Mouse (Mus musculus) MN1 (cell line): ENCODE measurements at regions not wholly inside any gene's neighbourhood (a gene's known extent, or its start where the extent isn't known, plus 50 kb on each side); places are given as distances from the start of the nearest gene placed in this dataset.

Experiments used
- DNase-seq: peaks from one replicate; pipeline ENCODE4 v3.0.0-alpha.2; 2016; ENCODE audit warnings: low spot score

DNA sequence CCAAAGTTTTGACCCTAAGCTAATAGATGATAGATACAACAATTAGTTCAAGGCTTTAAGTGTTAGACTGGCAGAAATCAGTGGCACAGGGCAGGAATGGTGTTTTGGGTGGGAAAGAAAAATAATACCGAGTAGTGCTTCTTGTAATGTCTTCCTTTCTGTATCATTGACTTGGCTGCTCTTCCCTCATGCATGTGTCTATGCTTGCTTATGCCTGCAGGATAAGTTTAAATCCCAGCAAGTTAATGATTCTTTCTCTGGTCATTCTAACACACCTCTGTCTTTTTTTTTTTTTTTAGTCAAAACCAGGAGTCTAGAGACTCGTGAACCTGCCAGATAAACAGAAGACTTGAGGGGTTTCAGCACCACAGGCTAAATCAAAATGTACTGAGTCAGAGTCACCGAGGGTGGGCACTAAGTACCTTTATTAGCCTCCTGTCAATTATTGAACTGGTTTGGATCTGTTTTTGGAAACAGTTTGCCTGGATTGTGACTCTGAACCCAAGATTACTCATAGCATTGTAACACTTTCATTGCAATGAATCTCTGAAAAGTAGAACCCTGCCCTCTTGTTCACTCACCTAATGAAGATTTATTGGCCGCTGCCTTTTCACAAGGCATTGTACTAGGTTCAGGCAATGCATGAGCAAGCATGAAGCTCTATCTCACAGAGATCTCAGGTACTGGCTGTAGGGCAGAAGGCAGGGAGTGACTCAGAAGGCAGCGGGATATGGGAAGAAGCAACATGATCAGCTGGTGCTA lies 374.8 kb upstream of the A1bg start:
- no peak for DNase-seq

DNA sequence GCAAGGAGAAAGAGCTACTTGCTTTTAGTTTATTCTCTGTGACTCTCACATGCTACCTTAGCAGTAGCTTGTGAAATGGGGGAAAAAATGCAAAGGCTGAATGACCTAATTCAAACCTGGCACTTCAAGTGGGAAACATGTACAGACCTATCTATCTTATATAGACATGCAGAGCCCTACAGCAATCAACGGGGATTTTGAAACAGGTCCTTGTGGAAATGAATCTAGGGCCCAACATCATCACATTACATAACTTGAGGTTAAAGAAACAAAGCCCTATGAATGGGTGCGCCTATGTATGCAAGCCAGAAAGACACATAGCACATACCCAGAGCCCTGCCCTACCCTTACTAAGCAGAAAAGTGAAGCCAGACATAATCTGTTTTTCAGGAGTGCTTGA lies 371.8 kb upstream of the A1bg start:
- no peak for DNase-seq

DNA sequence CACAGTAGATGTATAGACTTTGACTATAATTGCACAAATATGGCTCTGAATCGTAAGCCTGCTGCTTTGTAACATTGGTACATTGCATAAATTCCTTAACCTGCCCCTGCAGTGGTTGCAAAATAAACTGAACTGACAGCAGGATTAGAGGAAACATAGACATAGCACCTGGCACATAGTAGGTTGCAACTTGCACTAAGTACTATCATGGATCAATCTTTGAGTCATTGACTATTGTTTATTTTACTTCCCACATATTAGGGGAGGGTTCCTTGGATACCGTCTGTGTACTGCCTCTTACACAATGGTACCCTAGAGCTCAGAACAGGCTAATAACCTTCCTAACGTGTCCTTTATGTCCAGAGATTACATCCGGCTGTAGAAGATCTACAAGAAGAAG lies 371.3 kb upstream of the A1bg start:
- no peak for DNase-seq

DNA sequence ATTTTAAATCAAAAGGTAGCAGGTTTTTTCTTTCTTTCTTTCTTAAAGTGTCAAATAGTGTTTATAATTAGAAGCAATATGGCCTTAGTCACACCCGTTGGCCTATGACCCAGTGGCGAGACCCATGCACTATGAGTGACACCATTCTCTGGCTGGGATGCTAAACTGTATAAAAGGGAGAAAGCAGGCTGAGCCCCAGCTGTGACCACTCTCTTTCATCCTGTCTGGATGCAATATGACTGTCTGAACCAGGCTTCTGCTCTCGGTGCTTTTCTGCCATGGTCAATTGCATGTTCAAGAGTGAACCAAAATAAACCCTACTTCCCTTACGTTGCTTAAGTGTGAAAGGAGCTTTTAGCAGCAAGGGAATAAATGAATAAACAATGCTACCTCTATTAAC lies 346.0 kb upstream of the A1bg start:
- no peak for DNase-seq

DNA sequence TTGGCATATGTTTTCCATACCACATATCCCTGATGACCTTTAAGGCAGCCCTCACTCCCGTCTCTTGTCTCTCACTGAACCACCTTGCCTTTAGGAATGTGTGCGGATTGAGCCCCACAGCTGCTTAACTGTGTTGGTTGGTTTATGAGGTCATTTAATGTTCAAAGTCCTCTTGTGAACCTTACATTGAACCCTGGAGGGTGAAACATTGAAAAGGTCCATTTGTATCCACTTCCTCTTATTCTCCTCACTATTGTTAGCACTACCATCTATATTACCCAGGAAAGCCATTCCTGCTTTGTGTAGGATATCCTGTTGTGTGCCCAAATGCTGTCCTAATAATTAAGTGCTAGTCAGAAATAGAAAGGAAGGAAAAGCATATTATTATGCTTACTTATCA lies 336.2 kb upstream of the A1bg start:
- no peak for DNase-seq

DNA sequence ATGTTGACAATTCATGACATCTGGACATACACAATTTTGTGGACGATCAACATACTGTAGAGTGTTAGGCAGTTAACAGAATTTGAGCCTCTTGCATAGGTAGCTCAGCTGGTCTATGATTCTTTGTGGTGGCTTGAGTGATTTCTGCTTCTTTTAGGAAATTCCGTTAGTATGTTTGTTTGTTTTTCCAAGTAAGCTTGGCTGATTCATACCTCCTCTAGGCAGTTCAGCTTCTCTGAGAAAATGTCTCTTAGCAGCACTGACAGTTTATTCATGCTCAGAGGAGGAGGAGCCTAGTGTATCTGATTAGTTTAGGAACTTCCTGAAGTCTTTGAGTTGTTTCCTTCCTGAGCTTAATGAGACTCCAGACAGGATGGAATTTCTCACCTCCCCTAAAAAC lies 321.7 kb upstream of the A1bg start:
- no peak for DNase-seq

DNA sequence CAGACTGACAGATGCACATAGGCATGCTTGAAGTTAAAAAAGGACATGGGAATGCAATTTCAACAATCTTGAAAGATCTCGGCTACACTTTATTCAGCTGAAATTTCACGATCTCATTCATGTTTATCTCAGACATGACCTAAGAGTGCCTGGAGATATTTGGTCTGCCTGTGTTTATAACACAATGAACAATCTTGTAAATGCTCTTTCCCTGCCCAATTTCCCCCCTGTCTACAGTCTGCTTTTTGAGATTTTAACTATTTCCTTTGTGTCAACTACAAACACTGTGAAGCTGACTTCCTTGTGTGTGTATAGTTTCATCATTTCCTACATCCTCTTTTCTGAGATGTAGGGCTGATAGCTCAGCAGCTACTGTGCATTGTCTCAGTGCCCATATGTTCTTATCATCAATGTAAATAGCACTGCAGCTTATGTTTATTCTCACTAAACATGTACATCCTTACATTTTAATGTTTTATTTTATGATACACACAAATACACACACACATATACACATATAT lies 319.4 kb upstream of the A1bg start:
- DNase-seq: no peak

DNA sequence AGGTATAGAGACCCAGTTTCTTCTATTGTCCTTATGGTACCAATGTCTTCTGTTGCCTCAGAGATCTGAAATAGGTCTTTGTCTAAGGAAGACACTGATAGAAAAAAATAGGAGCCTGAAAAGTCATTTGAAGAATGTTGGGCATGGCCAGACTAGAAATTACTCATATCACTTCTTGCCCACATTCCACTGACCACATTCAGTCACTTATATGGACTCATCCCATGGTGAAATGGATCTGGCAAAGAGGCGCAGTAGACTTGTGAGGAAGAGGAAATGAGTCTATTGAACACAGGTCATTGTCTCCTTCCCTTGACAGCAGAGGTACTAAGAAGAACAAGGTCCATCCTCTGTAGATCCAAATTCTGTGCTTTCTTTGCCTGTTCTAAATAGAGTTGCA lies 318.9 kb upstream of the A1bg start:
- DNase-seq: no peak

DNA sequence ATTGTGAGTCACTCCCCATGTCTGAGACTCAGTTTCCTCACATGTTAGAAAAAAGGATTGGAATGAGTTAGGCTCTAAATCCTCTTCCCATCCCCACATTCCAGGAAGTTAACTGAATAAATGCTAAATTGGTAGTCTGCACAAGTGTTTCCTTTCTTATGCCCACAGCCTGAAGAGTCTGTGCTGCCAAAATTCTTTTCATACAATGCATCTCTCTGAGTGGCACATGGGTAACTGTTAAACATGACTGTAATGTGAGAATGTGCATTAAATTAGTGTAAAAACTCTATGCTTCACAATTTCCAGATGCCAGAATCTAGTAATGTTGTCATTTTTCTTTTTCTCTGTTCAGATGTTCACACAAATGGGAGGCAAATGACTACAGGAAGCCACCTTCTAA lies 317.5 kb upstream of the A1bg start:
- no peak for DNase-seq

DNA sequence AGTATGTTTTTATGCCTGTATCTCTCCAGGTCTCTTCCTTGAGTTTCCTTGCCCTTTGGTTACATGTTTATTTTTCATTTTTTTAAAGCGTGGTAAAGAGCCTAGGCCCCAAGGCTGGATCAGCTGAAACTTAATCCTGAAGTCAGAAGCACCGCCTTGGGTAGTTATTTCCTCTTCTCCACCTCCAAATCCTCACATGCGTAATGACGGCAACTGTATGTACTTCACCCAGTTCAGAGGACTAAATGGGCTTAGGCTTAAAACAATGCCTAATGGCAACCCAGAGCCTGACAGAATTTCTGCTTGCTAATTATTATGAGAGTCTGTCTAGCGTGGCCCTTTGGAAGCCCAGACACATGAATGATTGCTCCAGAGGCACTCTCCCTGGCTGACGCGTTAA lies 316.6 kb upstream of the A1bg start:
- DNase-seq: no peak

DNA sequence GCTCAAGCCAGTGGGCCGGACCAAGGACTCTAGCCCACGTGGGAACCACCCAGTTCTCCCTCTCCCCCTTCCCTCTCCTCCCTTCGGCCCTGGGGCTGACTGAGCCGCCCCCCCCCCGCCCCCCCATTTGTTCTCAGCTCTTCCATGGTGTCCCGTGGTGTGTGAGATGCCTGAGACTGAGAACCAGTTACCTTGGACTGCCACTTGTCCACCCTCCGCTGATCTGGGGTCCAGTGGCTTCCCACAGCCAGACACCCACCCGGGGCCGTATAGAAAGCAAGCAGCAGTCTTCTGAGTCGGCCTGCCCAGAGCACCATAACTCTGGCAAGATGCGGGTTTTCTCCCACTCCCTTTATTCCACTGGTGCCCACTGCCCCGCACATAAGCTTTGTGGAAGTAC lies 316.2 kb upstream of the A1bg start:
- DNase-seq: no peak

DNA sequence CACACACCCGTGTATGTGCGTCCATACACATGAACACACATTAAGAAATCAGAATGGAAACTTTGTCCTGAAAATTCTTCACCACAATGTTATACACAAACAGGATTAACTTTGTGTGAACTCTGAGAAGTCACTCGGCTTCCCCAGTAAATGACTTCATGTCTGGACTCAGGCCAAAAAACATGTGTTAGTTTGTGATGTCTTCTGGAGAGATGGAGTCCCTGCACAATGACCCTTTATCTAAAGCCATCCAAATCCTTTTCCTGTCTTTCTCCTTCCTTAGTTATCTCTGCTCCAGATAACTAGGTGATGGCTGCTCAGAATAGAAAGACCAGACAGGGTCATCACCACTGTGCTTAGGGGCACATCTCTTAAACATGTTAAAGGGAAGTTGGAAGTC lies 306.8 kb upstream of the A1bg start:
- DNase-seq: no peak

DNA sequence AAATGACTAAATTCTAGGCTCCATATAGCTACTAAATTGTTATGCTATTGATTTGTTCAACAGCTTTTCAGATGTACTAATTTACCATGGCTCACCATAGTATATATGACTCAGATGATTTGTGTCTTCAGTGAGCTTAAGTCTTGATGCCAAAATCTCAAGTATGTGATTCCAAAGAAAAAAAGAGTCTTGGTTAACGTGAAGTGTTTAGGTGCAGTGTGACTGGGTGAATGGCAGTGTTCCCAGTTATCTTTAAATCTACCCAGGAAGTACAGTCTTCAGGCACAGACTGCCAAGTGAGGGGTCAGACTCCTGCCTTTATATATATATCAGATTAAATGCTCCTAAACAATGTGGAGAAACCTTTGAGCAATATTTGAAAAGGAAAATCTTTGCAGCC lies 300.1 kb upstream of the A1bg start:
- DNase-seq: no peak

DNA sequence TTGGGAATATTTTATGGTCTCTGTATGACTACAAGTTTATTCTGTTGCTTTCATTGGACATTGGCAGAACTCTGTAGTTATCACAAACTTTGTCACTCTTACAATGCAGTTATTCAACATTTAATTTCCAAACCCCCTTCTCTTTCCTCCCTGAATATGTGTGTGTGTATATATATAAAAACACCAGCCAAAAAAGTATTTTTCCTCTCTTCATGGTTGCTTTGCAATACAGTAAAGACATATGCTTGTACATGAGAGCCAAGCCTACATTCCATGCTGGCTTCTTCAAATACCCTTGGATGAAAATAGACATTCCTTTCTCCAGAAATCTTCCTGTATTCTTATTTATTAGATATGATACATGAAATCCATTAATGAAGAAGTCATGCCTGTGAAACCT lies 287.3 kb upstream of the A1bg start:
- DNase-seq: no peak

DNA sequence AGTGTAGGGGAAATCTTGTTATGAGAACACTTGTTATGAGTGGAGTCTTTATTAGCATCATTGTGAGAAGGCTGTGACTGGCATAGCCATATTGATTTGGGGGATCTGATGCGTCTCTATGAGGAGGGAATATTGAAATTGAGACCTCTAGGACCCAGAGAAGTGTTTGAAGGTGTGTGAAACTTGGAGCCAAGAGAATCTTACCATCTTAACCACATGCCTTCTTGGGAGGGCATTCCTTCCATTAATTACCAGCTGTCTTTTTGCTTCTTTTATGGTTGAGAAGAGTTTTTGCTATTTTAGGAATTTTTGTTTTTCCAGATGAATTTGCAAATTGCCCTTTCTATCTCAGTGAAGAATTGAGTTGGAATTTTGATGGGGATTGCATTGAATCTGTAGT lies 267.2 kb upstream of the A1bg start:
- no peak for DNase-seq

DNA sequence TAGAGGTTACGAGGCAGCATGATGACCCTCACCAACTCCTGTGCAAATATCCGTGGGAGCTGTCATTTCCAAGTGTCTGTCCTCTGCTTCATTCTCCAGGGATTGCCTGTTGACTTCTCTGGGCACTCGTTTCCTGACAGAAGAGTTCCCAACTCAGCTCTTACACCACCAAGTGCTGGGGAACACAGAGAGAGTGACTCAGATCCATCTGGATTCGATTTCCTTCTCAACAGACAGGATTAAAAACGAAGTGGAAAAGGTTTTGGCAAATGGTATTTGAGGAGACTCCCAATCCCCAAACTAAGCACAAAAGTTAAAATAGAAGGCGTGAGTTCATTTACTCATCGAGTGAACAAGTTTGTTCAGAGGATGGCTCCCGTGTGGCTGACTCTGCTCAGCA lies 266.7 kb upstream of the A1bg start:
- DNase-seq: no peak

DNA sequence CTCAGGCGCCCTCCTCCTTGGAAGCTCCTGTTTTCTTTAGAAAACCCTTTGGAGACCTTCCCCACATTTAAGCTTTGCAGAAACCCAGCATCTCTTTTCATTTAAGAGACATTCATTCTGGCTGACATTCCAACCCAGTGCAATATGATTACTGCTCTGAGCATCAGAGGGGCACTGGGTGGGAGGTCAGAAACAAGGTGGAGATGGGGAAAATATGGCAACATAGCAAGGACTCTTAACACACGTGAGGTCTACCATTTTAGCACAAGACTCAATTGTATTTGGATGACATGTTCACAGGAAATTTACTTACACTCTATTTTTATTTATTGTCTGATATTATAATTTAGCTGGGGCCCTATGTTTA lies 261.8 kb upstream of the A1bg start:
- no peak for DNase-seq

DNA sequence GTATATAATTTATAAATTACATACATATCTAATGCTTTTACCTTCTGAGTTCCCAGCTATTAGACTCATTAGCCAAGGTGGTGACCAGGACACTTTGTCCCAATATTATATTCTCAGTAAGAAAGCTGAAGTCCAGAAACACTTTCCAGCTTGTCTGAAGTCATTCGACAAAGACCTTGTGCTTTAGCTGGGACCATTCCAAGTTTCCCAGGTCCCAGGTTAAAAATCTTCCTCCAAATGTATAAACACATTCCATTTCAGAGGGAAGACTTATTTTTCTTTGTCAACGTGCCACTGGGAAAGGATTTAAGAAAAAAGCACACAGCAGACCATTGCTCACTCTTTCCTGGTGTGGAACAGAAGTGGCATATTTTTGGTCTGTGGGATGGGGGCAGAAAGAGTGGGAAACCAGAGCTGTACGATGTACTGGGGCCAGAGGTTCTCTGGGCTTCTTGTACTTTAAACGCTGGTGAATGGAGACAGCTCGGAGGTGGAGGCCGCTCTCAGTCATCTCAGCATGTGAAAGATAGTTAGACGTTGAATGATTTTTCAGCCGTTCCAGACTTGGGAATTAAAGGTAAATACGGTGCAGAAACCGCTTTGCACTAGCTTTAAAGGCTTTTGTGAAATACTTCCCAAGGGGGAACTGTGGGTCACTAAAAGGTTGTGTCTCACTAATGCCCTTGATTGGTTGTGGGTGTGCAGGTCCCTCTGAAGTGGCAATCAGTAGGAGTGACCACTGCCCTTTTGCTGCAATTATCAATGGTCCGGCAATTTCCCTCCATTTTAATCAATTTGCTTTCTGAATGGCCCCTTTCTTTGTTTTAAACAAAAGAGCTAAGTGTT lies 261.2 kb upstream of the A1bg start:
- no peak for DNase-seq

DNA sequence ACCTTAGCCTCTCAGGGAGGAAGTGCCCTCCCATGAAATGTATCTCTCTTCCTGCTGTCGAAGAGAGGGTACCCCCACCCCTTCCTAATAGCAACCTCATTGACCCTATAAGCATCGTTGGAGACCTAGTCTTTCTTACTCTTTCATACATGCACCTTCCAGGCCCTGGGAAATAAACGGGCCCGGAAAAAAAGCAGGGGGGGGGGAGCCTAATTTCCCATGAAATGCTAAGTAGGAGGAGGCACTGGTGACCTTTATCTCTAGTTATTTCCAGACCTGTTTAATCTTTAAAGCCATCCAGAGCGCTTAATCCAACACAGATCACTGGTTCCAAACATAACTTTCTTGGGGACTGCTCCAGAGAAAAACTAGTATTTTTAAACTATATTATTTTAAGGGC lies 260.5 kb upstream of the A1bg start:
- DNase-seq: no peak

DNA sequence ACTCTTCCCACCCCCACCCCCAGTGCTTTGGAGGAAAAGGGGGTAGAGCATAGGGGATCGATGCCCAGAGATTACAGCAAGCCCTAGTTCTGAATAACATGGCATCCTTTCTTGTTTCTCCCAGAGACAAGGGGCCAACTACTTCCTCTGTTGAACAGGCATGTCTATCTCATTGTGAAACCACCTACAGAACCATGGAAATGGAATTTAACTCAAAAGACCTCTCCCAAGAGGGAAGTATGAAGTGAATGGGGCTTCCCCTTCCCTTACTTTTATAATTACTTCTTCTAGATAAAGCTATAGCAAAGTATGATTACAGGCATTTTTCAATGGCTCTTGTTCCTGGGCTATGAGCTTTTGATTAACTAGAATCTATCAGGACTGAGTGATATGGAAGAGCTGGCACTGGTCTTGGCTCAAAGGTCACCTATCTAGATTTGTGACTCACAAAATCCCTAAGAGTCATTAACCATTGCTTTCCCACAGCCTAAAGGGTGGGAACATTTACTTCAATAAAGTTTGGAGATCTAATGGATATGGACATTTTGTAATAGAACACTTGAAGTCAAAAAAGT lies 246.1 kb upstream of the A1bg start:
- DNase-seq: no peak

DNA sequence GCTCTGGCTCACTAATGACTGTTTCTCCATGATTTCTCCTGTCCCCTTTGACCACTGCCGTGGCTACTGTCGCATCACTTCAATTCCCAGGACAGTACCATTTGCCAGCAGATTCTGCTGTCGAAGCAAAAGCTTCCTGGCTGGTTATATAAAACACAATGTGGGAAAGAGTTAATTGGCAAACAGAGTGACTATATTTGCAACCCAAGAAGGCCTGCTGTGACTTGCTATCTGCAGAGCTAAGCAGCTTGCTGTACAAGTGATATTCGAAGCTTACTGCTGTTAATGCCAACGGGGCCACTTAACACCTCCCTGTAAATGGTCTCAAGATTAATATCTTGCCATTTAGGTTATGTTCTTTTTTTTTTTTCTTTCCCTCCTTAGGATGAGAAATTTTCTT lies 242.2 kb upstream of the A1bg start:
- DNase-seq: no peak

DNA sequence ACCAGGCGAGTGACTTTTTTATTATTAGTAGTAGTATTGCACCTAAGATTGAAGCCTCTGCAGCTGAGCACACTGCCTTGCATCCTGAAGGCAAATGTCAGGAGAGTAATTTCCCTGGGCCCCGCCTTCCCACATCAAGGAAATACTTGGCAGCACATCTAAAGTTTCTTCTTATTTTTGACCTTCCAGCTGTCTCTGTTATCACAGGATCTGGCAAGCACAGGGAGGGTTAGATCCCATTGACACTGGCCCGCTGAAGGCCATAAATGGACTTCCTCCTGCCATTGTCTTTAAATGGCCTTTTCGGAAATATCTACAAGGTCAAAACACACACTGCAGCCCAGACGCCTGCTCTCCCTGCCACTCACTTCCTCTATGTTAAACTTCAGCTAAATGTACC lies 238.6 kb upstream of the A1bg start:
- DNase-seq: no peak

DNA sequence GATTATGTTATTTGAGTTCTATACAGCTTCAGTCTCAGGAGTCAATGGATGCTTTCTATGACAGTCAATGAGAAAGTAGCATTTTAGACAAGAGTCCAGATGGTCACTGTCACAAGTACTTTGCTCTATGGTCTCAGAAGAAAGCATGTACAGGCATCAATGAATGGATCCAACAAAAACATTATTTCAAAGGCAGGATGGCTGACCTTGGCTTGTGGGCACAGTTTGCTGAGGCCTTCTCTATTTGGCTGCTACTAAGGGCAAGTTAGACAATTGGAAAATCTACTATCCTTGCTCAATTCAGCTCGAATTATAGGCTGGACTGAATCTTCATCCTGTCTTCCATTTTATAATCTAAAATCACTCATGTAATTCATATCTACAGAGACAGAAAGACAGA lies 237.9 kb upstream of the A1bg start:
- DNase-seq: no peak
